Mouse (Mus musculus): ENCODE measurements around the gene Hpse2.
A peak's percentile ranks its signal among the peaks of the same experiment; 100 is the strongest.

The Hpse2 gene

DNA sequence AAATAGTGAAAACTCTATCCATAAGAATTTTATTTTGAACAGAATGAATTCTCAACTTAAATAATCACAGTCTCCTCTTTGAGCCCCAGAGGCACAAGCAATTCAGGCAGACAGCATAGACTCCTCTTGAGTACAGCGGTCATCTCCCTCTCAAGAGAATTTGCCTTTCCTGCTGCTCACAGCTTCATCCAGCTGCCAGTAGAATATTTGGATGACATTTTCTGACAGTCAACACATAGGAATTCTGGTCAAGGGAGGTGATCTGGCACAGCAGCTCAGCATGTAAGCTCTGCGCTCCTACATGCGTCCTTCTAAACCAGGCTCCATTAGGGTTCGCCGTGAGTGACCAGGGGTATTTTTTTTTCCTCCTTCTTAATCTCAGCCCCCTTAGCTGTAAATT is 232.6 kb downstream of the Hpse2 start:
- no peak for DNase-seq

- no peak for DNase-seq
These were observed 240.3 kb downstream of the Hpse2 start for GRCm38 (mm10) chr19:43147901-43148300.

DNA sequence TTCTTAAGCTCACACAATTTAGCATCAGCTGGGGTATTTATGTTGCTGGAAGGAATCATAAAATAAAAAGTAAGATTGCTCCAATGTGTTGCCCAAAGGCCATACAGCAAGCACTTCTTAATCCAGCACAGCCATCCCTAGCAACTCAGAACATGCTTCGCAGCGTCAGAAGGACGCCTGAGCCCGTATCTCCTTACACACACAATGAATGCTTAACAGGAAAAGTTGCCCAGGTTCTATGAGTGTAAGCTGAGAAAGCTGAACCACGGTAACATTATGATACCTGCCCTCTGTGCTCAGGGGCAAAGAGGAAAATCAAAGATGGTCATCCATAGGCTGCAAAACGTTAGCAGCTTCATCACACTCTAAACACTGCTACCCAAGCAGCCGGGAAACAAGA is 241.3 kb downstream of the Hpse2 start:
- no peak for DNase-seq

- DNase-seq = no peak
These were observed 246.5 kb downstream of the Hpse2 start for GRCm38 (mm10) chr19:43141646-43142045.

DNA sequence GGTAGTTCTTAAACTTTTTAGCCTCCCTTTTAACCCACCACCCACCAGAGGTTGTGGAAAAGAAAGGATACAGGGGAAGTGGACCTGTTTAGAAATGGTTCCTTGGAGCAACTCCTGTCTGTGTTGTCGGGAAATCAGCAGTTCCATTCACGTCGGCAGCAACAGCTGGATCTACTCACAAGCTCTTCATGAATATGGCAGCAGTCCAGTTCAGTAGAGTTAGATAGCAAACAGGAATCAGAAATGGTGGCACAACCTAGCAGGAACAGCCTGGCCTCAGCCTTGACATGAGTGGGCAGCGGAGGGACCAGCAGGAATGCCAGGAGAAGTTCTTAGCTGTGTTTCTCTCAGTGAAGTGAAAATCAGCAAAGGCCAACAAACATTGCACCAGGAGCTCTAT is 278.4 kb downstream of the Hpse2 start:
- no peak for DNase-seq

DNA sequence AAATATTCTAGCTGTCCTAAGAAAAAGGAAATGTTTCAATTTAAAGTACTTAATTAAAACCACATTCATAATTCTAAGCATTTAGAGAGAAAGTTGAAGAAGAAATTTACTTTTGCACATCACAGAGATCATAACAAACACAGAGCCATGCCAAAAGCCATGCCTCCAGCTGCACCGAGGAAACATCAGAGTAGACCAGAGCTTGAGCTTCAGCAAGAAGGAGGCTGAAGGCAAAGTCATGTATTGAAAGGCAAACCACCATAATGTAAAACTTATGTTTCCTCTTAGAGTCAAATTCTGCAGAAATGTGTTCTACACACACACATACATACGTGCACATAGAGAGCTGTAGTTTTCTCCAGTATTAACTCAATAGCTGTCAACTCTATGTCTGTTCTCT is 291.2 kb downstream of the Hpse2 start:
- DNase-seq = no peak

GRCm38 (mm10) chr19:43087216-43087615 is 300.9 kb downstream of the Hpse2 start:
- DNase-seq = no peak

DNA sequence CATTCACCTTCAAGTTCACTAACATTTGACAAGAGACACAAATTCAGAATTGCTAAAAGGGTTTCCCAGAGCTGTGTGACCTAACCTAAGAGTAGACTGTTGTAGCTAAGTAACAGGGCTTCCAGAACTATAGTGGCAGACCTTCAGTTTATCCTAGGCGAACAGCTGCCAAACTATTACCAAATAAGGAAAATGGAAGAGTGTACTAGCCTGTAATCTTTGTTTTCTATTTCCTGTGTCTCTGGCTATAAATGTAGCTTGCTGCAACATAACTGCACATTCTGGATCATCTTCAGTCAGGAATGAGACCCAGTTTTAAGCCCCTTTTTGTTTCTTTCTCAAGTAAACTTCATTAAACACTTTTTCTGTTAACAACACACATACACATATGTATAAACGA is 324.0 kb downstream of the Hpse2 start:
- no peak for DNase-seq

DNA sequence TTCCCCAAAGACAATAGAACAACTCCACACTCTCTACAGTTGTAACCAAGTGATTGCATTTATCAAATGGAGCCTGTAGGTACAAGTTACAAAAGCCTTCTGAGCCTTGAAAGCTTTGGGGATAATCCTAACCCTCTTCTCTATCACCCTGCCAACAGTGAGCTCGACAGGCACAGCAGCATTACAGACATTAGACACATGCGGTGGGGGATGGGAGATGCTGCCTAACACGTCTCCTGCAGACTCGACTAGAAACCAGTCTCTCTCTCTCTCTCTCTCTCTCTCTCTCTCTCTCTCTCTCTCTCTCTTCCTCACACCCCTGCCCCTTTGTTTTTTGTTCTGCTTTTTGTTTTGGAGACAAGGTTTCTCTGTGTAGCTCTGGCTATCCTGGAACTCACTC is 343.6 kb downstream of the Hpse2 start:
- DNase-seq = no peak

DNA sequence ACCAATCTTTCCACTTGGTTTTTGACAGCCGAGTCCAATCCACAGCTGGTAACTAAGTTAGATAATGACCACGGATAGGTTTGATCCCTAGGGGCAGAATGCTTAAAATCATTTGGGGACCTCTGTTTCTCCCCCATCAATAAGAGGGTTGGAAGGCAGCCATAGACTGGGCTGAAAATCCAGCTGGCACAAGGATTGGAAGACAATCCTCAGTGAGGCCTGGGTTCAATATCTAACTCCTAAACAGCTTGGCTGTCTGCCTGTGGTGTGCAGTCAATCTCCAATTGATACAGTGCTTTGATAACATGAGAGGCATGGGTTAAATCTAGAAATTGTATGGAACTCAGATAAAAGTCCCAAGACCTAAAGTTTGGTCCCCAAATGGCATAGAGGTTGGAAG is 345.4 kb downstream of the Hpse2 start:
- no peak for DNase-seq

DNA sequence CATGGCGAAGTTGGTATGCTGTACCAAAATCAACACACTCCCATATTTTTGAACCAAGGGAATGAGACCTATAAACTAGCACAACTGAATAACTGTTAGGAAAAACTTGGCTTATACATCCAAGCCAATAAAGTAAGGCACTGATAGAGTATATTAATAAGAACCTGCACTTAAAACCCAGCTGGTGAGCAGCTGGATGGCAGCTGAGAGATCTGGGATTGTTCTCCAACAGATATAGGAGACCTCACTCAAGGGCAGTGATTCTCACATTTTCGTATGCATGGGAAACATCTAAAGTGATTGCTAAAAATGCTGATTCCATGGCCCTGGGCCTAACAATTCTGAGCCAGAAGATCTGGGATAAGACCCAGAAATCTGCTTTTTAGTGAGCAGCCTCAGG is 345.9 kb downstream of the Hpse2 start:
- no peak for DNase-seq

- DNase-seq = no peak
These were observed 351.8 kb downstream of the Hpse2 start for GRCm38 (mm10) chr19:43036381-43036780.

GRCm38 (mm10) chr19:43027305-43027704 is 360.9 kb downstream of the Hpse2 start:
- peak; percentile 7 to 22 for DNase-seq

DNA sequence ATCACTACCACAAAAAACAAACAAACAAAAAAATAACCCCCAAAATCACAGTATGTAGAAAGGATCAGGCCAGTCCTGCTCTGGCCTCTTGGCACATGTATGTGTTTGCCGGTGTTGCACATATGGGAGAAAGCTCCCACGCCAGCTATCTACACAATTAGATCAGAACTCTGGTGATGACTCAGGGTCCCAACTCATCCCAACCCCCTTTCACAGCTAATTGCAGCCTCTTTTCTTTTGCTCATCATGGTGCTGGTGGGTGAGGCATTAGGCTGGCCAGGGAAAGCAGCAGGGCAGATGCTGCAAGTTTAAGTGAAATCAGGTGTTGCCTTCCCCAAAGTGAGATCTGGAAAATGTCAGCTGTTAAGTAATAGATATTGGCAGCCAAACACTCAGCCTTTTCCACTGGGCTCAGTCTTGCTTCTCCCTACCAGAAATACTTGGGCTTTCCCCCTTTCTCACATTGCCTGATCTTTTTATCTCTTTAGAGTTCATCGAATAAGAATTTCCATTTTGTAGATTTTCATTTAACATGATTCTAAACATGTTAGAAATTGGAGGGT is 365.5 kb downstream of the Hpse2 start:
- DNase-seq = no peak

- DNase-seq = no peak
These were observed 369.4 kb downstream of the Hpse2 start for GRCm38 (mm10) chr19:43018792-43019191.

- no peak for DNase-seq
These were observed 391.7 kb downstream of the Hpse2 start for GRCm38 (mm10) chr19:42996406-42996805.

- no peak for DNase-seq
These were observed 399.3 kb downstream of the Hpse2 start for GRCm38 (mm10) chr19:42988833-42989232.

DNA sequence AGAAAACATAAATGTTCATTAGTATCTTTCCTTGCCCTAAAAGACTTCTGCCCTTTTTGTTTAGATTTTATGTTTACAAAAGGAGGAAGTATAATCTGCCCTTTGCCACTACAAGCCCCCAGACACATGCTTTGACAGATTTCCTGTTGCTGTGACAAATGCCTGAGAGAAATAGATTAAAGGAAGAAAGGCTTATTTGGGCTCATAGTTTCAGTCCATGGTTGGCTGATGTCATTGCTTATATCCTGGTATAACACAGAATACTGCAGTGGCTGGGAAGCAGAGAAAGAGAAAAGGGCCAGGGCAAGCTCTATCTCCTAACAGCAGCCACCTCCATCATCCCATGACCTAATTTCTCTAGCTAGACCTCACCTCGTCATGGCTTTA is 401.8 kb downstream of the Hpse2 start:
- DNase-seq = no peak

GRCm38 (mm10) chr19:42985372-42986314 is 402.5 kb downstream of the Hpse2 start:
- DNase-seq = no peak

DNA sequence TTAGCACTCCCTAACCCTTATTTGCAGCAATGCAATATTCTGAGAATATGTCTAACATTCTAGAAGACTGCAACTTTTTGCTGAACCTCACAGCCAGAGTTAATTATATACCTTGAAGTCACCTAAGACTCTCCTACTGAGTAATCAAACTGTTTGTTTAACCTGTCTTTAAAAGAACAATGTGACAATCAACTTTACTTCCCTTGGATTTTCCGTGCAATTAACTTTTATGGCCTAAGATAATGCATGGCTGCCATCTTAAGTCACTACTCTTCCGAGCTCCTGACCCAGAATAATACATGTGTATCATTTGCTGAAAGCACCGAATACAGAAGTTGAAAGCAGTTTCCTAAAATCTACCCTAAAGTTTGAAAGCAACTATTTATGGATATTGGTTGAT is 407.6 kb downstream of the Hpse2 start:
- DNase-seq = no peak

GRCm38 (mm10) chr19:42977938-42978337 is 410.2 kb downstream of the Hpse2 start:
- DNase-seq = no peak

GRCm38 (mm10) chr19:42973740-42974139 is 414.4 kb downstream of the Hpse2 start:
- no peak for DNase-seq

- DNase-seq = no peak
These were observed 423.0 kb downstream of the Hpse2 start for GRCm38 (mm10) chr19:42965171-42965570.

GRCm38 (mm10) chr19:42948114-42948636 is 440.0 kb downstream of the Hpse2 start:
- DNase-seq = no peak
